In genomic region chr14:22808595-22809166, GRCm38 (mm10) we compare ENCODE assay signal across 9 mouse cellular contexts.
DNase-seq lines count a peak whose midpoint lies in the region; ATAC-seq and TF ChIP-seq lines count a peak whose summit lies in the region.
"Had no signal": no experiment of that assay in that cellular context is flagged by ENCODE, and none has a peak within 500 bp of the region (broad histone marks: within the 10 kb centered on the region; RNA-seq: fewer than 3 reads in every experiment).

No protein-coding gene starts in this region.

- no peak overlapping the region for H3K4me2 ChIP-seq in intestine, embryonic 14.5 days (ENCODE audit: low read length)
- no peak overlapping the region for H3K4me2 ChIP-seq in intestine, postnatal 0 days (replicated peaks; ENCODE audit: low read depth)
- H3K4me2 ChIP-seq in hindbrain, postnatal 0 days (ENCODE audit: low read depth, low read length): no peak overlapping the region
- H3K4me2 ChIP-seq in midbrain, embryonic 14.5 days (ENCODE audit: low read length): no peak overlapping the region

- H3K27ac ChIP-seq in intestine, embryonic 14.5 days (ENCODE audit: low read depth): peak overlapping the region; percentile 60
- no peak overlapping the region for H3K27ac ChIP-seq in intestine, postnatal 0 days (ENCODE audit: low read depth, low read length)
- H3K27ac ChIP-seq in forebrain, embryonic 10.5 days: peak overlapping the region; percentile 84
- H3K27ac ChIP-seq in hindbrain, postnatal 0 days: no peak overlapping the region
- peak overlapping the region; percentile 49; the same call in 1 of the 2 replicates for H3K27ac ChIP-seq in midbrain, embryonic 14.5 days (replicated peaks; ENCODE audit: low read depth, low read length)

- H3K36me3 ChIP-seq in intestine, embryonic 14.5 days (ENCODE audit: control insufficient read depth, insufficient read depth, low read length): no peaks in the 10 kb centered on the region
- no peaks in the 10 kb centered on the region for H3K36me3 ChIP-seq in intestine, postnatal 0 days (ENCODE audit: control insufficient read depth, insufficient read depth)
- H3K36me3 ChIP-seq in forebrain, embryonic 10.5 days (replicated peaks): no peaks in the 10 kb centered on the region
- no peaks in the 10 kb centered on the region for H3K36me3 ChIP-seq in hindbrain, postnatal 0 days (ENCODE audit: insufficient read depth, low read length)
- no peaks in the 10 kb centered on the region for H3K36me3 ChIP-seq in midbrain, embryonic 14.5 days (ENCODE audit: control insufficient read depth, insufficient read depth, low read length)

- 39% methylated on average over 5 of the region's 5 CpGs for WGBS in intestine, embryonic 14.5 days
- 37% methylated on average over 5 of the region's 5 CpGs for WGBS in intestine, postnatal 0 days
- 13% methylated on average over 5 of the region's 5 CpGs for WGBS in forebrain, embryonic 10.5 days
- WGBS in hindbrain, postnatal 0 days: 37% methylated on average over 5 of the region's 5 CpGs
- WGBS in midbrain, embryonic 14.5 days: 31% methylated on average over 5 of the region's 5 CpGs

- ATAC-seq in intestine, embryonic 14.5 days (replicated peaks; ENCODE audit: low FRiP score, low TSS enrichment, low read depth): no peak
- no peak for ATAC-seq in intestine, postnatal 0 days
- ATAC-seq in hindbrain, postnatal 0 days: peak; percentile 61
- peak; percentile 8; the same call in 1 of the 2 replicates for ATAC-seq in midbrain, embryonic 14.5 days (ENCODE audit: low FRiP score, low TSS enrichment)
- no peak for ATAC-seq in megakaryocyte, adult 5-6 weeks (ENCODE audit: poor library complexity, severe bottlenecking)
- ATAC-seq in megakaryocyte-erythroid progenitor cell, adult 5-6 weeks (replicated peaks; ENCODE audit: low FRiP score, low TSS enrichment, poor library complexity, severe bottlenecking): no peak

- H3K9me3 ChIP-seq in intestine, embryonic 14.5 days (ENCODE audit: control insufficient read depth, low read length): no peaks in the 10 kb centered on the region
- no peaks in the 10 kb centered on the region for H3K9me3 ChIP-seq in intestine, postnatal 0 days (ENCODE audit: control insufficient read depth)
- no peaks in the 10 kb centered on the region for H3K9me3 ChIP-seq in forebrain, embryonic 10.5 days
- no peaks in the 10 kb centered on the region for H3K9me3 ChIP-seq in hindbrain, postnatal 0 days (ENCODE audit: low read length)
- no peaks in the 10 kb centered on the region for H3K9me3 ChIP-seq in midbrain, embryonic 14.5 days (ENCODE audit: control insufficient read depth, low read length)

- no peaks in the 10 kb centered on the region for H3K27me3 ChIP-seq in intestine, embryonic 14.5 days (replicated peaks; ENCODE audit: control insufficient read depth, insufficient read depth, low read length)
- H3K27me3 ChIP-seq in intestine, postnatal 0 days (replicated peaks; ENCODE audit: control insufficient read depth, insufficient read depth, low read length): no peaks in the 10 kb centered on the region
- H3K27me3 ChIP-seq in forebrain, embryonic 10.5 days (ENCODE audit: poor library complexity, severe bottlenecking): peaks cover 53% of the 10 kb centered on the region
- no peaks in the 10 kb centered on the region for H3K27me3 ChIP-seq in hindbrain, postnatal 0 days (ENCODE audit: insufficient read depth, low read length)
- peaks cover 18% of the 10 kb centered on the region; the same call in 1 of the 2 replicates for H3K27me3 ChIP-seq in midbrain, embryonic 14.5 days (ENCODE audit: control insufficient read depth, insufficient read depth, low read length)

- TF ChIP-seq CTCF in intestine, postnatal 0 days (IDR thresholded peaks at IDR 0.05; ENCODE audit: low read depth): no peak
- no peak for TF ChIP-seq CTCF in hindbrain, postnatal 0 days (IDR thresholded peaks at IDR 0.05; ENCODE audit: low read depth)

- H3K9ac ChIP-seq in intestine, embryonic 14.5 days (ENCODE audit: low read length): peak overlapping the region; percentile 14; the same call in 1 of the 2 replicates
- H3K9ac ChIP-seq in intestine, postnatal 0 days (ENCODE audit: low read depth, low read length): no peak overlapping the region
- H3K9ac ChIP-seq in hindbrain, postnatal 0 days (replicated peaks; ENCODE audit: low read length): 0 out of 2 replicates have a peak overlapping the region, but pooled peaks have one; percentile 24
- H3K9ac ChIP-seq in midbrain, embryonic 14.5 days (replicated peaks; ENCODE audit: low read length): no peak overlapping the region

- H3K4me1 ChIP-seq in intestine, embryonic 14.5 days (replicated peaks; ENCODE audit: control insufficient read depth, insufficient read depth, low read length): peaks cover 45% of the 10 kb centered on the region
- 0 out of 2 replicates have a peak, but pooled peaks cover 3% of the 10 kb centered on the region for H3K4me1 ChIP-seq in intestine, postnatal 0 days (replicated peaks; ENCODE audit: control insufficient read depth, insufficient read depth, low read length)
- peaks cover 79% of the 10 kb centered on the region for H3K4me1 ChIP-seq in forebrain, embryonic 10.5 days
- H3K4me1 ChIP-seq in hindbrain, postnatal 0 days (ENCODE audit: insufficient read depth, low read length): peaks cover 10% of the 10 kb centered on the region
- H3K4me1 ChIP-seq in midbrain, embryonic 14.5 days (ENCODE audit: control insufficient read depth, insufficient read depth, low read length): peaks cover 21% of the 10 kb centered on the region

- no peak for DNase-seq in intestine, embryonic 14.5 days (ENCODE audit: low spot score)
- DNase-seq in forebrain, embryonic 10.5 days (ENCODE audit: extremely low spot score, low spot score): peak; percentile 66
- DNase-seq in hindbrain, postnatal 0 days (ENCODE audit: low spot score): no peak
- no peak for DNase-seq in midbrain, embryonic 14.5 days
- no peak for DNase-seq in embryo, embryonic 10.5 days (ENCODE audit: low spot score)
- DNase-seq: thymus, adult 18-20 months had no signal

- no peak overlapping the region for H3K4me3 ChIP-seq in intestine, embryonic 14.5 days (ENCODE audit: low read depth, low read length)
- no peak overlapping the region for H3K4me3 ChIP-seq in intestine, postnatal 0 days (ENCODE audit: low read depth, low read length)
- no peak overlapping the region for H3K4me3 ChIP-seq in forebrain, embryonic 10.5 days
- no peak overlapping the region for H3K4me3 ChIP-seq in hindbrain, postnatal 0 days (ENCODE audit: low read length)
- H3K4me3 ChIP-seq in midbrain, embryonic 14.5 days (replicated peaks; ENCODE audit: low read depth, low read length): no peak overlapping the region

Comparison
In these comparisons a context has a peak if more than half of its experiments do, and no peak if none do; other contexts are left out.
1. H3K27ac ChIP-seq: peak in intestine, embryonic 14.5 days (single experiment), forebrain, embryonic 10.5 days (single experiment) and midbrain, embryonic 14.5 days (single experiment); none in intestine, postnatal 0 days (single experiment) and hindbrain, postnatal 0 days (single experiment).
2. H3K9ac ChIP-seq: peak in intestine, embryonic 14.5 days (single experiment) and hindbrain, postnatal 0 days (single experiment); none in intestine, postnatal 0 days (single experiment) and midbrain, embryonic 14.5 days (single experiment).
3. ATAC-seq: peak in hindbrain, postnatal 0 days (single experiment) and midbrain, embryonic 14.5 days (single experiment); none in intestine, embryonic 14.5 days (single experiment), intestine, postnatal 0 days (single experiment), megakaryocyte, adult 5-6 weeks (single experiment) and megakaryocyte-erythroid progenitor cell, adult 5-6 weeks (single experiment).